Mouse (Mus musculus): ENCODE results near the gene G430095P16Rik. TPM values are rescaled to one million over a fixed set of nuclear protein-coding genes. Genes with fewer than 3 reads are reported as not detected.

G430095P16Rik gene
- polyA plus RNA-seq, 1 experiment from 2014 or later, result 0.84 TPM

DNA sequence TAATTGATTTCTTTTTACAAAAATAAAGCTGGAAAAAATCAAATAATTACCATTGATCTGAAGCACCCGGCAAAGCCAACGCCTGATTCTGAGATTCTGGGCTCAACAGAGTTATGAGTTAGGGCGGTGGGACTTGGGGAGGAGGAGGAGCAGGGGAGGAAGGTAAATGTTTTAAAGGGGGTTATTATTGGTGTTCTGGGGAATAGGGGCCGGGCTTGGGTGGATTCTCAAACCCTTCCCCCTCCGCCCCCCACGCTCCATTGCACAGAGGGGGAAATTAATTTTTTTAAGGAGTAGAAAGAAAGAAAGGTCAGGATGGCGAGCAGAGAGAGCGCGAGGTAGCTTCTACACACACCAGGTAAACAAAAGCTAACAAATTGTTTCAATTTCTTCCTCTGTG lies 50.5 kb downstream of the G430095P16Rik start:
- Histone ChIP-seq H3K4me2 (ENCODE audit: low read depth) (no peak overlapping the region), H3K9ac (ENCODE audit: low read length) (no peak overlapping the region), H3K4me3 (ENCODE audit: low read depth, low read length) (no peak overlapping the region), H3K9me3 (ENCODE audit: control insufficient read depth, low read length) (no peaks in the 10 kb centered on the region), H3K4me1 (ENCODE audit: control insufficient read depth, insufficient read depth, low read length) (no peaks in the 10 kb centered on the region; the same call in 1 of the 2 replicates), H3K27me3 (ENCODE audit: control insufficient read depth, insufficient read depth, low read length) (peaks cover 99% of the 10 kb centered on the region), H3K27ac (ENCODE audit: low read depth, low read length) (no peak overlapping the region), H3K36me3 (ENCODE audit: control insufficient read depth, insufficient read depth, low read length) (no peaks in the 10 kb centered on the region)
- ATAC-seq (ENCODE audit: insufficient read depth, low FRiP score, low TSS enrichment), result no peak
- WGBS, result under 1% methylated on average over 9 of the region's 9 CpGs
- DNase-seq (ENCODE audit: low spot score), result no peak

DNA sequence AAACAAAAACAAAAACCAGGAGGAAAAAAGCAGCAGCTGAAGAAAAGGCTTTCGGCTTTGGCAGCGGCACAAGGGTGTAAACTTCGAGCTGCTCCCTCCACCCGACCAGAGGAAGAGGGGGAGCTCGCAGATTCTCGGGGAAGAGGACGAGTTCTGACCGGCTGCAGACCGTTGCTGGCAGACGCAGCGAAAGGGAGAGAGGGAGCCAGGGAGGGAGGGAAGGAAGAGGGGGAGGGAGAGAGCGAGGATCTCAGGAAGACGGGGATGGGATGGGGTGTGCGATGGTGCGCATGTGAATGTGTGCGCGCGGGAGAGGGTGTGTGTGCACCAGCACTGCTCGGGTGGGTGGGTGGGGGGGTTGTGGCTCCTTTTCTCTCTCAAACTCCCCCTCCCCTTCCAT lies 51.0 kb downstream of the G430095P16Rik start:
- Histone ChIP-seq H3K4me3 (ENCODE audit: low read depth, low read length) (no peak overlapping the region), H3K4me1 (ENCODE audit: control insufficient read depth, insufficient read depth, low read length) (no peaks in the 10 kb centered on the region; the same call in 1 of the 2 replicates), H3K4me2 (ENCODE audit: low read depth) (no peak overlapping the region), H3K36me3 (ENCODE audit: control insufficient read depth, insufficient read depth, low read length) (no peaks in the 10 kb centered on the region), H3K9me3 (ENCODE audit: control insufficient read depth, low read length) (no peaks in the 10 kb centered on the region), H3K27me3 (ENCODE audit: control insufficient read depth, insufficient read depth, low read length) (peaks cover 99% of the 10 kb centered on the region), H3K27ac (ENCODE audit: low read depth, low read length) (no peak overlapping the region), H3K9ac (ENCODE audit: low read length) (no peak overlapping the region)
- peak; percentile 35; the same call in 1 of the 2 replicates for ATAC-seq (ENCODE audit: insufficient read depth, low FRiP score, low TSS enrichment)
- WGBS, result under 1% methylated on average over 12 of the region's 19 CpGs
- DNase-seq (ENCODE audit: low spot score), result peak; percentile 64

DNA sequence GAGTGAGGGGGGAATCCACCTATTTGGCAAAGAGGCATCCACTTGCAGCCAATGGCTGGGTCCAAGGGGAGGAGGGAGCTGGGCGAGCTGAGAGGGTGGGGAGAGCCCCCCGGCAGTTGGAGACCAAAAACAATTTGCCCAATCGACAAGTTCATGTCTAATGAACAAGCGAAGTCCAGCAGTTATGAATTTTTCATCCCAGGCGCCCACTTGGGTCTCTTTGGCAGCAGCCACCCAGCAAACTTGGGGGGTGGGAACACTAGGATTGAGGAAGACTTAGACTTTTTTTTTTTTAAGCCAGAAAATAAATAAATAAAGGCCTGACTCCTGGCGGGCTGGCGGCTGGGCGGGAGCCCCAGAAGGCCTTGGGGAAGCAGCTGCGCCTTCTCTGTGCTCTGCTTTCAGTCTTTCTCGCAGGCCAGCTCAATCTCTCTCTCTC lies 51.7 kb downstream of the G430095P16Rik start:
- ATAC-seq (ENCODE audit: insufficient read depth, low FRiP score, low TSS enrichment), result no peak
- Histone ChIP-seq H3K27me3 (ENCODE audit: control insufficient read depth, insufficient read depth, low read length) (peaks cover 99% of the 10 kb centered on the region), H3K4me3 (ENCODE audit: low read depth, low read length) (no peak overlapping the region), H3K36me3 (ENCODE audit: control insufficient read depth, insufficient read depth, low read length) (no peaks in the 10 kb centered on the region), H3K4me1 (ENCODE audit: control insufficient read depth, insufficient read depth, low read length) (no peaks in the 10 kb centered on the region; the same call in 1 of the 2 replicates), H3K9ac (ENCODE audit: low read length) (no peak overlapping the region), H3K9me3 (ENCODE audit: control insufficient read depth, low read length) (no peaks in the 10 kb centered on the region), H3K4me2 (ENCODE audit: low read depth) (no peak overlapping the region), H3K27ac (ENCODE audit: low read depth, low read length) (no peak overlapping the region)
- 0% methylated on average over 10 of the region's 10 CpGs for WGBS
- DNase-seq (ENCODE audit: low spot score), result no peak

DNA sequence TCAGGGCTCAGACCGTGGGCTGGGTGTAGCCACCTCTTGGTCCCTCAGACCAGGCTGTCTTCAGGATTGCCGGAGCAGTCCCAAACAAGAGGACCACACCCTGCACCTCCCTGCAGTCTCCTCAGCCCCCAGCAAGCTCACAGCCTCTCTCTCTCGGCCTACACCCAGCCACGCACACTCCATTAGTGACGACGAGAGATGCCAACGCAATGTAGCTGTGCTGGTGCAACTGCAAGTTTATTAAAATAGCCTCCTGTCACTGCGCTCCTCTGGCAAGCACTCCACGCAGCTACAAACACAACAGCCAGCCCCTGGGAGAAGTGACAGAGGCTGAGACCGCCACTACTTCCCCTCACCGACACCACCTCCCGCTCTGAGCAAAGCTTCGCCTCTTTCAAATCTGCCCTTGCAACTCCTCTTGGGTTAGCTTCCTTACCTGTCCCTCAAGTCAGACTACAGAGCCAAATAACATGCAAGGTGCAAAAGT lies 52.3 kb downstream of the G430095P16Rik start:
- H3K4me2 ChIP-seq (ENCODE audit: low read depth), result no peak overlapping the region
- DNase-seq (ENCODE audit: low spot score), result no peak
- 2% methylated on average over 13 of the region's 13 CpGs for WGBS
- H3K9me3 ChIP-seq (ENCODE audit: control insufficient read depth, low read length), result no peaks in the 10 kb centered on the region
- no peak overlapping the region for H3K9ac ChIP-seq (ENCODE audit: low read length)
- H3K27ac ChIP-seq (ENCODE audit: low read depth, low read length), result no peak overlapping the region
- no peak for ATAC-seq (ENCODE audit: insufficient read depth, low FRiP score, low TSS enrichment)
- H3K27me3 ChIP-seq (ENCODE audit: control insufficient read depth, insufficient read depth, low read length), result peaks cover 99% of the 10 kb centered on the region
- no peak overlapping the region for H3K4me3 ChIP-seq (ENCODE audit: low read depth, low read length)
- no peaks in the 10 kb centered on the region for H3K36me3 ChIP-seq (ENCODE audit: control insufficient read depth, insufficient read depth, low read length)
- H3K4me1 ChIP-seq (ENCODE audit: control insufficient read depth, insufficient read depth, low read length), result no peaks in the 10 kb centered on the region; the same call in 1 of the 2 replicates

DNA sequence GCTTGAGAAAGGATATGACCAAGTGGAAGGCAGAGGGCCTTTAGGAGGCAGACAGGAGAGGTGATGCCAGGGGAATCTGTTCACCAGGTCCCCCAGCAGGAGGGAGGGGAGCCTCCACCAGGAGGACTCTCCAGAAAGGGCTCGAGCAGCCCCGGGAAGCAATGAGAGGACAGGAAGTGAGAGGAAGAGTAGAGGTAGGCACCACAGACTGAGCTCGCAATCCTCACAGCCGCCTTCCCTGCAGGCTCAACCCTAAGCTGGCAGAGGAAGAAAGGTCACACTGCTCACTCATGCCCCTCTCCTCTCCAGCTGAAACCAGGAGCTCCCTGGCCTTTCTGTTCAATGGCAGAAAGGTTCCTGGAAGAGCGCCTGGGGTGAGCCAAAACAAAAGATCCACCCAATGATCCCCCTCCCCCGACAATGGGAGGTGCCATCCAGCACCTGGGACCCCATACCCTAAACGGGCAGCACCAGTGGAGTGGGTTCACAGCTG lies 52.9 kb downstream of the G430095P16Rik start:
- Histone ChIP-seq H3K4me2 (ENCODE audit: low read depth) (no peak overlapping the region), H3K9me3 (ENCODE audit: control insufficient read depth, low read length) (no peaks in the 10 kb centered on the region), H3K27ac (ENCODE audit: low read depth, low read length) (no peak overlapping the region), H3K4me1 (ENCODE audit: control insufficient read depth, insufficient read depth, low read length) (no peaks in the 10 kb centered on the region; the same call in 1 of the 2 replicates), H3K36me3 (ENCODE audit: control insufficient read depth, insufficient read depth, low read length) (no peaks in the 10 kb centered on the region), H3K4me3 (ENCODE audit: low read depth, low read length) (no peak overlapping the region), H3K27me3 (ENCODE audit: control insufficient read depth, insufficient read depth, low read length) (peaks cover 100% of the 10 kb centered on the region), H3K9ac (ENCODE audit: low read length) (no peak overlapping the region)
- DNase-seq (ENCODE audit: low spot score) (no peak), ATAC-seq (ENCODE audit: insufficient read depth, low FRiP score, low TSS enrichment) (no peak)
- WGBS, result 0% methylated on average over 7 of the region's 7 CpGs

Other genes starting within 250 kb of the G430095P16Rik start
- 71.6 and 79.4 TPM in 2 replicates for gene Ier2, start 60.2 kb upstream of the G430095P16Rik start, polyA plus RNA-seq (2014; fragmentation: Nextera tagmentation; extraction: Ambion mirVana)
- gene Trmt1, start 36.7 kb upstream of the G430095P16Rik start, polyA plus RNA-seq (2014; fragmentation: Nextera tagmentation; extraction: Ambion mirVana), result 60.4 and 60.6 TPM in 2 replicates
- gene Nacc1, start 35.1 kb upstream of the G430095P16Rik start, polyA plus RNA-seq (2014; fragmentation: Nextera tagmentation; extraction: Ambion mirVana), result 26.2 and 27.0 TPM in 2 replicates
- 4.6 and 5.3 TPM in 2 replicates for gene Lyl1, start 21.6 kb upstream of the G430095P16Rik start, polyA plus RNA-seq (2014; fragmentation: Nextera tagmentation; extraction: Ambion mirVana)
- gene Nfix, start 77.3 kb downstream of the G430095P16Rik start, polyA plus RNA-seq (2014; fragmentation: Nextera tagmentation; extraction: Ambion mirVana), result 3.1 and 3.7 TPM in 2 replicates
- 4.7 and 7.3 TPM in 2 replicates for gene Dand5, start 99.8 kb downstream of the G430095P16Rik start, polyA plus RNA-seq (2014; fragmentation: Nextera tagmentation; extraction: Ambion mirVana)
- gene Gadd45gip1, start 108.5 kb downstream of the G430095P16Rik start, polyA plus RNA-seq (2014; fragmentation: Nextera tagmentation; extraction: Ambion mirVana), result 38.6 and 38.7 TPM in 2 replicates
- gene Rad23a, start 117.7 kb downstream of the G430095P16Rik start, polyA plus RNA-seq (2014; fragmentation: Nextera tagmentation; extraction: Ambion mirVana), result 101 TPM in 2 replicates
- 870 and 925 TPM in 2 replicates for gene Calr, start 123.9 kb downstream of the G430095P16Rik start, polyA plus RNA-seq (2014; fragmentation: Nextera tagmentation; extraction: Ambion mirVana)
- 95.7 and 104 TPM in 2 replicates for gene Farsa, start 134.0 kb downstream of the G430095P16Rik start, polyA plus RNA-seq (2014; fragmentation: Nextera tagmentation; extraction: Ambion mirVana)
- 50.5 and 56.9 TPM in 2 replicates for gene Syce2, start 149.1 kb downstream of the G430095P16Rik start, polyA plus RNA-seq (2014; fragmentation: Nextera tagmentation; extraction: Ambion mirVana)
- 31.5 and 33.7 TPM in 2 replicates for gene Gcdh, start 170.9 kb downstream of the G430095P16Rik start, polyA plus RNA-seq (2014; fragmentation: Nextera tagmentation; extraction: Ambion mirVana)
- gene Klf1, start 178.9 kb downstream of the G430095P16Rik start, polyA plus RNA-seq (2014; fragmentation: Nextera tagmentation; extraction: Ambion mirVana), result 11.8 and 12.9 TPM in 2 replicates
- gene Dnase2a, start 185.6 kb downstream of the G430095P16Rik start, polyA plus RNA-seq (2014; fragmentation: Nextera tagmentation; extraction: Ambion mirVana), result 4.0 and 4.9 TPM in 2 replicates
- 13.8 and 14.6 TPM in 2 replicates for gene Mast1, start 214.4 kb downstream of the G430095P16Rik start, polyA plus RNA-seq (2014; fragmentation: Nextera tagmentation; extraction: Ambion mirVana)
- 0.25 TPM in 1 of 2 replicates, not detected in the other for gene Rtbdn, start 224.0 kb downstream of the G430095P16Rik start, polyA plus RNA-seq (2014; fragmentation: Nextera tagmentation; extraction: Ambion mirVana)
- gene Gm49661, start 246.4 kb downstream of the G430095P16Rik start, polyA plus RNA-seq (2014; fragmentation: Nextera tagmentation; extraction: Ambion mirVana), result not detected in 2 replicates
- 1,335 and 1,358 TPM in 2 replicates for gene Prdx2, start 246.6 kb downstream of the G430095P16Rik start, polyA plus RNA-seq (2014; fragmentation: Nextera tagmentation; extraction: Ambion mirVana)
- gene Rnaseh2a, start 246.8 kb downstream of the G430095P16Rik start, polyA plus RNA-seq (2014; fragmentation: Nextera tagmentation; extraction: Ambion mirVana), result 92.9 and 116 TPM in 2 replicates

Data from neural tube, embryonic 11.5 days (tissue).